Mouse (Mus musculus): ENCODE data around the gene Mut.

DNA sequence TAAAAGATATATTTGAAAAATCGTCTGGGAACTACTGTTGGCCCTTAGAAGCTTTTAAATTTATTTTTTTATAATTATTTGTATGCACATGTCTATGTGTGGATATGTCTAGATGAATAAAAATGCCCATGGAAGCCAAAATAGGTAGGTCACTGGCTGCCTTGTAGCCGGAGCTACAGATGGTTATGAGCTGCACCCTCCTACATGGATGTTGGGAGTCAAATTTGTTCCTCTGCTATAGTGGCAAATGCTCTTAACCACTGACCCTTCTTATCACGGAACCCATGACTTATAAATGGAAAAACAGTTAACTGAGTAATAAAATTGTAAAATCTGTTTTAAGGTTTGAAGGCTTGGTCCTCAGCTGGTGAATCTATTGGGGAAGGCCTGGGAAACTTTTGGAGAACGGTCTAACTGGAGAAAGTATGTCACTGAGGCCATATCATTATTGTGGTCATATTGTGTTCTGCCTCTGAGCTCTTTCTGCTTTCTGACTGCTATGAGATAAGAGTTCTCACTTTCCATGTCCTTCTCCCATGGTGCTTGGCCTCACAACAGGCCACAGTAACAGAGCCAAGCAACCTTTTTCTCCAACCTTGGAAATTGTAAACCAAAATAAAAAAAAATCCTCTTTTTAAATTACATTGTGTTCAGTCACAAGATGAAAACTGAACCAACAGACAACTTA is 46.5 kb upstream of the Mut start:
- TF ChIP-seq TAL1 (IDR thresholded peaks at IDR 0.05; ENCODE audit: low read length) (no peak), GATA1 (IDR thresholded peaks at IDR 0.05; ENCODE audit: low read length) (no peak)

All from erythroblast, embryonic 14.5 days (primary cell).